Mouse (Mus musculus) mouse trophoblast stem cell (cell line): ENCODE measurements around the gene Pgk2.
"Not testable (repeated sequence)": the region's sequence is repeated elsewhere in the genome, so short reads cannot be mapped to it uniquely, and the experiment has no call there.

Experiments used
- in situ Hi-C, 2 experiments: fragments of 300-500 bp; cut with MseI, MboI; formaldehyde crosslinking; loops; 2 replicates in 1 of 2; 3 replicates in 1 of 2; pipeline ENCODE4 v1.15.1; 2025

Pgk2 gene

GRCm38 (mm10) chr17:40208540-40208939 is at the start of gene Pgk2:
TSS of gene Pgk2 (minus strand) at chr17:40208640.
- in situ Hi-C loops, result no loop called here

- in situ Hi-C loops, result no loop called here
Measured at GRCm38 (mm10) chr17:40252487-40252886, 44.0 kb upstream of the Pgk2 start.

GRCm38 (mm10) chr17:40242135-40242534 is 33.7 kb upstream of the Pgk2 start, which contains the start of gene Crisp3:
TSS of gene Crisp3 (minus strand) at chr17:40242288.
- in situ Hi-C loops, result no loop called here

- in situ Hi-C loops, result not testable (repeated sequence)
Measured at GRCm38 (mm10) chr17:40201803-40202202, 6.6 kb downstream of the Pgk2 start.

GRCm38 (mm10) chr17:40190192-40190591 is 18.2 kb downstream of the Pgk2 start:
- in situ Hi-C loops, result not testable (repeated sequence)

- in situ Hi-C loops, result loop anchor here in 1 of 2 experiments (25.0 kb wide), 1 partner anchor 654 kb away; the partner anchor contains the start of genes Crisp2 and Rhag
Measured at GRCm38 (mm10) chr17:40157729-40158359, 50.6 kb downstream of the Pgk2 start.
